Mouse (Mus musculus) heart, embryonic 11.5 days (tissue): ENCODE measurements around the gene Kcnj14. TPM values are rescaled to one million over a fixed set of nuclear protein-coding genes. Genes with fewer than 3 reads are reported as not detected.

ENCODE experiments used
- ATAC-seq: fragments of 200-750 bp; cut with Nextera tagmentation; replicated peaks from 2 replicates; pipeline ENCODE4 v1.8.0; 2017; ENCODE audit warnings: moderate library complexity; ENCODE audit not compliant: insufficient number of reproducible peaks, low FRiP score, low TSS enrichment
- H3K27ac ChIP-seq: fragments of 300-500 bp; sonication (generic); 2 replicates; pipeline ENCODE4 v1.5.1; 2014; ENCODE audit warnings: mild to moderate bottlenecking, low read depth, low read length
- H3K27me3 ChIP-seq: fragments of 300-500 bp; sonication (generic); 2 replicates; pipeline ENCODE4 v1.6.1; 2014; ENCODE audit warnings: mild to moderate bottlenecking, low read length, mixed read lengths; ENCODE audit not compliant: control insufficient read depth, insufficient read depth
- H3K36me3 ChIP-seq: fragments of 300-500 bp; sonication (generic); 2 replicates; pipeline ENCODE4 v1.6.1; 2014; ENCODE audit warnings: mild to moderate bottlenecking, low read length, moderate library complexity, mixed read lengths; ENCODE audit not compliant: control insufficient read depth, insufficient read depth
- H3K4me1 ChIP-seq: fragments of 300-500 bp; sonication (generic); 2 replicates; pipeline ENCODE4 v1.6.1; 2014; ENCODE audit warnings: low read length; ENCODE audit not compliant: control insufficient read depth, insufficient read depth
- H3K4me2 ChIP-seq: fragments of 300-500 bp; sonication (generic); 2 replicates; pipeline ENCODE4 v1.6.1; 2014; ENCODE audit warnings: mild to moderate bottlenecking, moderate library complexity
- H3K4me3 ChIP-seq: fragments of 300-500 bp; sonication (generic); 2 replicates; pipeline ENCODE4 v1.5.1; 2014; ENCODE audit warnings: low read depth, low read length
- H3K9ac ChIP-seq: fragments of 300-500 bp; sonication (generic); 2 replicates; pipeline ENCODE4 v1.6.1; 2014; ENCODE audit warnings: mild to moderate bottlenecking, low read depth, low read length, moderate library complexity
- H3K9me3 ChIP-seq: fragments of 300-500 bp; sonication (generic); replicated peaks from 2 replicates; pipeline ENCODE4 v1.6.1; 2016; ENCODE audit warnings: low read length; ENCODE audit not compliant: control insufficient read depth
- WGBS: fragments of 180-500 bp; shearing (Covaris S2); extraction: QIAGEN DNeasy Blood & Tissue Kit; methylation state at CpG from one replicate; pipeline ENCODE4 v1.1.7; 2014; ENCODE audit not compliant: insufficient replicate concordance; 5-methylcytosine and 5-hydroxymethylcytosine counted together
- polyA plus RNA-seq: library from polyadenylated mRNA; unstranded; fragments of >200 nt; fragmentation: Nextera tagmentation; extraction: Ambion mirVana; gene quantifications from 2 replicates; pipeline ENCODE4 v1.2.1, GENCODE M21; 2014

The Kcnj14 gene
- polyA plus RNA-seq, 1 experiment from 2014 or later, result 1.0 TPM

GRCm38 (mm10) chr7:45786136-45786578 lies 38.4 kb downstream of the Kcnj14 start:
- Histone ChIP-seq H3K4me1 (peaks cover 9% of the 10 kb centered on the region; the same call in 1 of the 2 replicates), H3K27me3 (peaks cover 50% of the 10 kb centered on the region), H3K4me2 (peak overlapping the region; percentile 77), H3K9me3 (no peaks in the 10 kb centered on the region), H3K27ac (no peak overlapping the region), H3K36me3 (no peaks in the 10 kb centered on the region), H3K4me3 (peak overlapping the region; percentile 52), H3K9ac (no peak overlapping the region; the same call in 1 of the 2 replicates)
- ATAC-seq, result 0 out of 2 replicates have a peak, but pooled peaks have one; percentile 39
- WGBS, result 1% methylated on average over 14 of the region's 14 CpGs

GRCm38 (mm10) chr7:45785388-45786135 lies 39.0 kb downstream of the Kcnj14 start:
- peak; percentile 8; the same call in 1 of the 2 replicates for ATAC-seq
- Histone ChIP-seq H3K27me3 (peaks cover 54% of the 10 kb centered on the region), H3K27ac (no peak overlapping the region), H3K4me1 (peaks cover 9% of the 10 kb centered on the region; the same call in 1 of the 2 replicates), H3K9ac (peak overlapping the region; percentile 56), H3K9me3 (no peaks in the 10 kb centered on the region), H3K4me3 (peak overlapping the region; percentile 52), H3K36me3 (no peaks in the 10 kb centered on the region), H3K4me2 (peak overlapping the region; percentile 77)
- WGBS, result under 1% methylated on average over 38 of the region's 42 CpGs

- WGBS, result 22% methylated on average over 20 of the region's 20 CpGs
- Histone ChIP-seq H3K27me3 (peaks cover 57% of the 10 kb centered on the region), H3K9me3 (no peaks in the 10 kb centered on the region), H3K4me3 (peak within 1 kb of the TSS; percentile 52), H3K4me1 (peaks cover 9% of the 10 kb centered on the region; the same call in 1 of the 2 replicates), H3K36me3 (no peaks in the 10 kb centered on the region), H3K4me2 (peak within 1 kb of the TSS; percentile 77), H3K27ac (no peak within 1 kb of the TSS), H3K9ac (peak within 1 kb of the TSS; percentile 72)
- peak; percentile 12; the same call in 1 of the 2 replicates for ATAC-seq
These were observed 39.8 kb downstream of the Kcnj14 start, which contains the start of gene Sult2b1 for GRCm38 (mm10) chr7:45784524-45785372. Gene Sult2b1, minus strand, starts transcription at chr7:45784669.

- H3K9me3 ChIP-seq, result no peaks in the 10 kb centered on the region
- H3K4me2 ChIP-seq, result peak within 1 kb of the TSS; percentile 67
- H3K36me3 ChIP-seq, result no peaks in the 10 kb centered on the region
- under 1% methylated on average over 38 of the region's 38 CpGs for WGBS
- H3K9ac ChIP-seq, result peak within 1 kb of the TSS; percentile 72
- peaks cover 67% of the 10 kb centered on the region for H3K27me3 ChIP-seq
- H3K4me3 ChIP-seq, result peak within 1 kb of the TSS; percentile 45
- peaks cover 9% of the 10 kb centered on the region; the same call in 1 of the 2 replicates for H3K4me1 ChIP-seq
- no peak; the same call in 1 of the 2 replicates for ATAC-seq
- H3K27ac ChIP-seq, result no peak within 1 kb of the TSS
These were observed 41.0 kb downstream of the Kcnj14 start, which contains the start of gene Lmtk3 for GRCm38 (mm10) chr7:45783511-45784091. Gene Lmtk3, plus strand, starts transcription at chr7:45783738.

GRCm38 (mm10) chr7:45782271-45782670 lies 42.3 kb downstream of the Kcnj14 start:
- no peak overlapping the region for H3K4me3 ChIP-seq
- no peak overlapping the region for H3K4me2 ChIP-seq
- peaks cover 9% of the 10 kb centered on the region; the same call in 1 of the 2 replicates for H3K4me1 ChIP-seq
- H3K36me3 ChIP-seq, result no peaks in the 10 kb centered on the region
- no peak overlapping the region for H3K27ac ChIP-seq
- no peak overlapping the region for H3K9ac ChIP-seq
- H3K9me3 ChIP-seq, result no peaks in the 10 kb centered on the region
- peaks cover 62% of the 10 kb centered on the region for H3K27me3 ChIP-seq
- no peak for ATAC-seq
- 54% methylated on average over 4 of the region's 4 CpGs for WGBS

GRCm38 (mm10) chr7:45779081-45779641 lies 45.4 kb downstream of the Kcnj14 start:
- no peaks in the 10 kb centered on the region for H3K9me3 ChIP-seq
- peak overlapping the region; percentile 48 for H3K4me2 ChIP-seq
- WGBS, result 20% methylated on average over 22 of the region's 22 CpGs
- H3K4me1 ChIP-seq, result no peaks in the 10 kb centered on the region
- no peak overlapping the region for H3K4me3 ChIP-seq
- H3K36me3 ChIP-seq, result no peaks in the 10 kb centered on the region
- H3K9ac ChIP-seq, result 0 out of 2 replicates have a peak overlapping the region, but pooled peaks have one; percentile 0
- peaks cover 36% of the 10 kb centered on the region for H3K27me3 ChIP-seq
- no peak for ATAC-seq
- H3K27ac ChIP-seq, result no peak overlapping the region

GRCm38 (mm10) chr7:45775237-45775636 lies 49.3 kb downstream of the Kcnj14 start:
- H3K9ac ChIP-seq, result no peak overlapping the region
- H3K4me1 ChIP-seq, result no peaks in the 10 kb centered on the region
- 69% methylated on average over 7 of the region's 7 CpGs for WGBS
- ATAC-seq, result no peak
- no peaks in the 10 kb centered on the region for H3K36me3 ChIP-seq
- H3K4me3 ChIP-seq, result no peak overlapping the region
- H3K27ac ChIP-seq, result no peak overlapping the region
- peaks cover 15% of the 10 kb centered on the region for H3K27me3 ChIP-seq
- H3K4me2 ChIP-seq, result no peak overlapping the region
- H3K9me3 ChIP-seq, result no peaks in the 10 kb centered on the region

- Histone ChIP-seq H3K4me1 (no peaks in the 10 kb centered on the region), H3K9ac (no peak overlapping the region), H3K27ac (no peak overlapping the region), H3K27me3 (peaks cover 4% of the 10 kb centered on the region; the same call in 1 of the 2 replicates), H3K36me3 (no peaks in the 10 kb centered on the region), H3K4me2 (no peak overlapping the region), H3K4me3 (no peak overlapping the region), H3K9me3 (no peaks in the 10 kb centered on the region)
- 56% methylated on average over 4 of the region's 4 CpGs for WGBS
- ATAC-seq, result no peak
These were observed 53.5 kb downstream of the Kcnj14 start for GRCm38 (mm10) chr7:45771101-45771500.
